Mouse (Mus musculus) urinary bladder, adult 2 months (tissue): ENCODE data around the gene Rin2. TPM values are rescaled to one million over a fixed set of nuclear protein-coding genes. Genes with fewer than 3 reads are reported as not detected.
"Not testable (repeated sequence)": the region's sequence is repeated elsewhere in the genome, so short reads cannot be mapped to it uniquely, and the experiment has no call there.

ENCODE experiments used
- DNase-seq: peaks from one replicate; pipeline ENCODE4 v3.0.0; 2022; ENCODE audit warnings: low spot score
- polyA plus RNA-seq: library from polyadenylated mRNA; depleted of rRNA; stranded (reverse); fragments of >200 nt; gene quantifications from 2 replicates; pipeline ENCODE4 v1.2.3, GENCODE M21; 2012

The Rin2 gene
- polyA plus RNA-seq, 1 experiment = 26.4 TPM

GRCm38 (mm10) chr2:145683536-145683935 is 8.5 kb downstream of the Rin2 start:
- no peak for DNase-seq

- DNase-seq = no peak
Measured at GRCm38 (mm10) chr2:145684151-145684550, 9.1 kb downstream of the Rin2 start.

- DNase-seq = no peak
Measured at GRCm38 (mm10) chr2:145684891-145685290, 9.9 kb downstream of the Rin2 start.

- DNase-seq = no peak
Measured at GRCm38 (mm10) chr2:145686017-145686416, 11.0 kb downstream of the Rin2 start.

- DNase-seq = no peak
Measured at GRCm38 (mm10) chr2:145691367-145692009, 16.5 kb downstream of the Rin2 start.

- DNase-seq = no peak
Measured at GRCm38 (mm10) chr2:145697160-145697559, 22.1 kb downstream of the Rin2 start.

GRCm38 (mm10) chr2:145699414-145700071 is 24.5 kb downstream of the Rin2 start:
- DNase-seq = no peak

GRCm38 (mm10) chr2:145700237-145700985 is 25.4 kb downstream of the Rin2 start:
- DNase-seq = no peak

GRCm38 (mm10) chr2:145701605-145702335 is 26.8 kb downstream of the Rin2 start:
- DNase-seq = no peak

- DNase-seq = no peak
Measured at GRCm38 (mm10) chr2:145704738-145705137, 29.7 kb downstream of the Rin2 start.

GRCm38 (mm10) chr2:145709727-145710389 is 34.8 kb downstream of the Rin2 start:
- DNase-seq = no peak

GRCm38 (mm10) chr2:145711512-145711911 is 36.5 kb downstream of the Rin2 start:
- no peak for DNase-seq

GRCm38 (mm10) chr2:145712026-145712425 is 37.0 kb downstream of the Rin2 start:
- no peak for DNase-seq

GRCm38 (mm10) chr2:145717539-145717938 is 42.5 kb downstream of the Rin2 start:
- no peak for DNase-seq

GRCm38 (mm10) chr2:145718624-145719183 is 43.7 kb downstream of the Rin2 start:
- DNase-seq = no peak

GRCm38 (mm10) chr2:145720157-145720556 is 45.1 kb downstream of the Rin2 start:
- DNase-seq = no peak

- DNase-seq = no peak
Measured at GRCm38 (mm10) chr2:145720743-145721142, 45.7 kb downstream of the Rin2 start.

- DNase-seq = not testable (repeated sequence)
Measured at GRCm38 (mm10) chr2:145722304-145722703, 47.3 kb downstream of the Rin2 start.

GRCm38 (mm10) chr2:145724288-145724687 is 49.3 kb downstream of the Rin2 start:
- DNase-seq = no peak

- DNase-seq = no peak
Measured at GRCm38 (mm10) chr2:145729414-145729813, 54.4 kb downstream of the Rin2 start.

GRCm38 (mm10) chr2:145730189-145730880 is 55.3 kb downstream of the Rin2 start:
- DNase-seq = no peak
